Mouse (Mus musculus) heart, adult 18-20 months (tissue): ENCODE measurements around the gene Aqp1. TPM values are rescaled to one million over a fixed set of nuclear protein-coding genes. Genes with fewer than 3 reads are reported as not detected.

ENCODE experiments used
- DNase-seq, 2 experiments: peaks; one replicate each; pipeline ENCODE4 v3.0.0; 2021 to 2022; ENCODE audit warnings: mixed read lengths in 1 of 2
- long read RNA-seq, 2 experiments: library from polyadenylated mRNA; stranded (forward); transcript quantifications; one replicate each; pipeline ENCODE4 v2.0.0; 2021
- total RNA-seq, 2 experiments: library from RNA; stranded (reverse); gene quantifications; 2 replicates each; pipeline ENCODE4 v1.2.3; 2021

The Aqp1 gene
- 100 to 1,000 TPM; 402 to 412 TPM for total RNA-seq
- long read RNA-seq, experiment 1, transcript Aqp1-201 (4 exons, 2,627 nt), result major isoform, 22 of 66 reads
- long read RNA-seq, experiment 1, partial matches to known transcripts, result 44 of 66 reads
- long read RNA-seq, experiment 1, other reads (novel, unspliced or antisense), result 0 of 66 reads
- long read RNA-seq, experiment 2, transcript Aqp1-201 (4 exons, 2,627 nt), result major isoform, 21 of 61 reads
- long read RNA-seq, experiment 2, partial matches to known transcripts, result 40 of 61 reads
- long read RNA-seq, experiment 2, other reads (novel, unspliced or antisense), result 0 of 61 reads

DNA sequence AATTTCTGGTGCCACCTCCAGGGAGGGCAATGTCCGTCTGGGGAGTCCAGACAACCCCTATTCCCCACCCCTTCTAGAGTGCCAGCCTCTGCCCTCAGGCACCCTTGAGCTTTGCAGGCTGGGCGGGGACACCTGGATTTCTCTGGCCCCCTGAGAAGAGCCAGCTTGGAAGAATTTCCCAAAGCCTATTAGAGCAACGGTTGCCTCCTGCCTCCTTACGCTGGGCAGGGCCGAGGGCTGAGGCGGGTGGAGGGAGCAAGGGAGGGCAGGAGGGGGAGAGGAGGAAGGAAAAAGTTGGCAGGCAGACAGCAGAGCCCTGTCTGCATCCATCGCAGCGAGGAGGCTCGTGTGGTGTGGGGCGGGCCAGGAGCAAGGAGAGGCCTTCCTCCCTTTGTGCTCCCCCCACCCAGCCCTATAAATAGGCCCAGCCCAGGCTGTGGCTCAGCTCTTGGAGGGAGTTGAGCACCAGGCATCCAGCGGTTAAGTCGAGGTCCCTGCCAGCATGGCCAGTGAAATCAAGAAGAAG is at the start of gene Aqp1:
Gene Aqp1, plus strand, starts transcription at position 444 of the 526 bp plus-strand sequence.
- DNase-seq, result peak; percentile 81 to 90

DNA sequence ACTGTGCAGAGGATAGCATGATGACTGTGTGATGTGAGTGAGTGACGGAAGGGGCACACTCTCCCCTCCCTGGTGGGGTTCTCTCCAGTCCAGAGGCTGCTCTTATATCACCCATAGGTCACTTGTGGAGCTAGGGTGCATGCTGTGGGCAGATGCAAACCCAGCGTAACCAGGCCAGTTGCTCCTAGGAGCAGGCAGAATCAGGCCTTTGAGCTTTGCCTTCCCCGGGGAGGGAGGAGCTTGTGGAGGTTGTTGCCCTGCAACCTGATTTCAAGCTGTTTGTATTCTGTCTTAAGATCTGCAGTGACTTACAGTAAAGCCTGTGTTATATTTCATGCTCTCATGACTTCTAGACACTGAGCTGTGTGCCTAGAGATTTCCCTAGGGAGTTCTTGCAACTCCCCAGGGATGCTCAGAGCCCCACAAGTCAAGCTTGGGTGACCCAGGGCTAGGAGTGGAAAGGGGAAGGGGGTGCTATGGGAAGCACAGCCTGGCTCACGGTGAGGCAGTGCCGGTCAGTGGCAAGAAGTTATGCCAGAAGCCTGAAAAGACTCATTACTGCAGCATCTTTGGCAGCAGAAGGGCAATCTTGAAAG is 48.1 kb upstream of the Aqp1 start:
- no peak for DNase-seq

DNA sequence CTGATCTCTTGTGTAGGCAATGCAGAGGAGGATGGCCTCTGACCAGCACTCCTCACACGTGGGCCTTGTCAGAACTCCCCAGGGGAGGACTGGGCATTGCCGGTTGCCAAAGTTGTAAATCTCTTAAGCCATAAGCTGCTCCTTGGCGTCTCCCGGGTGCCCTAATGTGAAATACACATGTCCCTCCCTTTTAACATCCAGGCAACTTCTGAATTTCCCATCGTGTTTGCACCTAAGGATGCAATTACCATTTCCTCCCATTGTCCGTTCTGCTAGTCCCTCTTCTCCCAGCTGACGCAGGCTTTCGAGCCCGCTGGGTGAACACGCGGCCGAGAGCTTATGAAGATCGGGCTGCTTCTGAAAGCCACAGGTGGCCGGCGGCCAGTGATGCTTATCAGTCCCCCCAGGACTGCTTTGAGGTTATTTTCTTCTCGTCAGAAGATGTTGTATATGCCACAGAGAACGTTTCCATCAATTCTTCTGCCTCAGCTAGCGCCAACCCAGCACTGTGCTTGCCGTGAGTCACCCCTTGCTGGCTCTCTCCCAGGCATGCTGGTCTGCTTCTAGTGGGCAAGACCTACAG is 41.6 kb upstream of the Aqp1 start:
- DNase-seq, result peak; percentile 55 to 87

DNA sequence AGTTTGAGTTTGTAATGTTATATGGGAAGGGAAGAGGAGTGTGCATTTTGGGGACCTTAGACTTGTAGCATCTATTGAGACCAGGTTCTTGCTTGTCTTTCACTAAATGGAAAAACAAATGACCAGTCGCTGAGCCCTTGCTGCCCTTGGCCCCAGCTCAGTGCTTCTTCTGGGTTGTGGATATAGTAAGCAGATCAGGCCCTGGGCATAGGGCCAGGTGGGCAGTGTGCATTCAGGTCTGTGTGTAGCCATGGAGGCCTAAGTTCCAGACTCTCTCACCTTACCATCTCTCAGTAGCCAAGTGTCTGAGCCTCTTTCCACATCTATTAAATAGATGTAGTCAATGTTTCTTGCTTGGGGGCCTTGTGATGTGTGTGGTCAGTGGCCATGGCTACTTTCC is 40.9 kb upstream of the Aqp1 start:
- no peak for DNase-seq

DNA sequence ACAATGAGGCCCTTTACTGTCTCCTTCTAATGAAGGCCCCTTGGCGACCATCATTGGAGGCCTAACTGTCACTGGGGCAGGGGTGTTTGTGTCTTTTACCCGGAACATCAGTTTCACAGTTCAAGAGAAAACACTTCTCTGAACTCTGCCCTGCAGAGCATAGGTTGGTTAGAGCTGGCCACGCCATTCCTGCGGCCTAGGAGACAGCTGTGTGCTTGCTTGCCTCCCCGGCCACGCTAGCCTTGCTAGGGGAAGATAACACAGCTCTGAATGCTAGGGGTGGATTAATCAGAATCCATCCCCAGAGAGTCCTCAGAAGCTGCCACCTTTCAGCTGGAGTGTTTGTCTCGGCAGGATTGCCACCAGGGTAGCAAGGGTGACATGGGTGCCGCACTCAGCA is 36.8 kb upstream of the Aqp1 start:
- no peak for DNase-seq

DNA sequence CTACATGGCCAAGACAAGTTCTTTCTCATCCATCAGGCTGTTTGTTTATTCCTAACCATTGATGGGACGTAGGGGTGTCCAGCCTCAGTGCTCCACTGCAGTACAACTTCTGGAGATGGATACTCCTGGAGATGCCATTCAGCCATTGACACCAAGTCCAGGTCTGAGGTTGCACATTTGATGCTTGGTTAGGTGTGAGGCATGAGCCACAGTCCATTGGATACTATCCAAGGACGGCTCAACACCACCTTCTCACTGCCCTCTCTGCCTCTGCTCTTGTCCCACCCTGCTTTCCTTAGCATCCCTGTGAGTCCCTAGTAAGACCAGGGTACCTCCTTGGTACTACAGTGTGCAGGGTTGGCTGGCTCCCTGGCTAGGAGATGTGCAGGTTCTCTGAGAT is 36.3 kb upstream of the Aqp1 start:
- no peak for DNase-seq

DNA sequence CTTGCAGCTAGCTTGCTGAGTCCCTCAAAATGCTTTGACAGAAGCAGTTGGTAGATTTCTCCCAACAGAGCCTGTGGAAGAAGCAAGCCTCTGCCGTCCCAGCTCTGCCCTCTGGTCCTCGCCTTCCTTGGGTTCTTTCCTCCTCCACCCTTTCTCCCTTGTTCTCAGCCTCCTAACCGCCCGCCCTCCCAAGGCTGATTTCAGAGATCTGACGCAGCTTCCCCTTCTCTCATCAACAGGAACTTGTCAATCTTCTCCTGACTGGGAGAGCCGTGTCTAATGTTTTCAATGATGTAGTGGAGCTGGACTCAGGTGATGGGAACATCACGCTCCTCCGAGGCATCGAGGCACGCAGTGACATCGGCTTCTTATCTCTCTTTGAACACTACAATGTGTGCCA is 35.5 kb upstream of the Aqp1 start:
- DNase-seq, result no peak

DNA sequence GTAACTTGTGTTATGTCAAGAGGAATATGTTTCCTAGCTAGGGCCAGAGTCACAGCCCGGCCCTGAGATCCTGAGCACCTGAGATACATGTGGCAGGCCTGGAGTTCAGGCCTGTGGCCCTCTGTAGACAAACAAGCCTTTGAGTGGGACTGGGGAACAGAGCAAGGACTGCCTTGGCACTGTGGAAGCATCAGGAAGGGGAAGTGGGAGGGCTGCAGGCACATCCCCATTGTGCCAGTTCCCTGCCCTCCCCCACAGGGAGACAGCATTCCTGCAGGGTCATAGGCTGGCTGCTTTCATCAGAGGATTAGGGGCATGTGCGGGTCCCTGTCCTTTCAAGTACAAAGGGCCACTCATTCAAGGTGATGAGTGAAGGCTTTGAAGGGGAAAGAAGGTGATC is 26.1 kb upstream of the Aqp1 start:
- DNase-seq, result no peak

DNA sequence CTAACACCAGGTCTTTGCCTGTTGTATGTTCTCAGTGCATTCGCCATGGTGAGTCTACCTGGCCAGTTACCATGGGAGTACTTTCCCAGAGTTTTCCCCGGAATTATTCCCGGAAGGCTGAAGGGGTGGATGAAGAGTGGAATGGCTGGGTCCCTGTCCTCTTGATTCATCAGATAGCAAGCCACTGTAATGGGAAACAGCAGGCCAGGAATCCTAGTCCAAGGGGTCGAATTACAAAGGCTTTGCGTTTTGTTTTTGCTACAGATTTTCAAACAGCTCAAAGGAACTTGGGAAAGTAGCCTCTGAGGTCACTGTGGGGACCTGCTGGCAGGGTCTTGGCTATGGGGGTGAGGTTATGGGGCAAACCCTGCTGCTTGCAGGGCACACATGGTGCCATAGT is 24.3 kb upstream of the Aqp1 start:
- no peak for DNase-seq

DNA sequence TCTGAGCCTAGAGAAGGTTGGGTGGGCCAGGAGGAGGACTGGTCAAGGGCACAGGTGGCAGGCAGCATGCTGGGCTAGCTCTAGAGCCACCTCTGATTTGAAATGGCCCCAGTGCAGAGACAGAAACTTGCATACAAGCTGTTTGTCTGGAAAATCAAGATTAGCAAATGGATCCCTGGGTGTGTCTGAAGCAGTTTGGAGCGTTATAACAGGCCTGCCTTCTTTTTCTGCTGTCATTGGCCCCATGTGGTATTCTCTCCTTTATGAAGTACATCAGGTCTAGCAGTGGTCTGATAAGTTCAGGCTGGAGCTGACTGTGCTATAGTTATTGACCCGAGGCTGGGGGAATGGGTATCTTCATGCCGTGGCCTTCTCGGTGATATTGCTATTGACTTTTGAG is 22.3 kb upstream of the Aqp1 start:
- no peak for DNase-seq

DNA sequence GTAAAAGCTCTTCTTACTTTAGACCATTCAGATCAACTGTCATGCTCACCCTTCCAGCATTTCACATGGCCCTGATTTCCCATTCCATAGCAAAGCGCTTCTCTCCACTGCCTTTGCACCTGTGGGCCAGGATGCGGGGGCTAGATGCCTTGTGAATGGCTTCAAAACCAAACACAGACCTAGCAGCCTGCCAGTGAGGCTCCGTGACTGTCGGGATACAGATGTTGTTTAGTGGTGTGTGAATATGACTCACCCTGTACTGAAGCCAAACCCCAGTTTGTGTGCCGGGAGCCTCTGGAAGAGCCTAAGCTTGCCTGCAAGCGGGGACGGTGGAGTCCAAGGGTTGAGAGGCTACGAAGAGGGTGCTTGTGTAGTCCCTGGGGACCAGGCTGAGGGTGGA is 21.6 kb upstream of the Aqp1 start:
- DNase-seq, result peak; percentile 57 to 68

DNA sequence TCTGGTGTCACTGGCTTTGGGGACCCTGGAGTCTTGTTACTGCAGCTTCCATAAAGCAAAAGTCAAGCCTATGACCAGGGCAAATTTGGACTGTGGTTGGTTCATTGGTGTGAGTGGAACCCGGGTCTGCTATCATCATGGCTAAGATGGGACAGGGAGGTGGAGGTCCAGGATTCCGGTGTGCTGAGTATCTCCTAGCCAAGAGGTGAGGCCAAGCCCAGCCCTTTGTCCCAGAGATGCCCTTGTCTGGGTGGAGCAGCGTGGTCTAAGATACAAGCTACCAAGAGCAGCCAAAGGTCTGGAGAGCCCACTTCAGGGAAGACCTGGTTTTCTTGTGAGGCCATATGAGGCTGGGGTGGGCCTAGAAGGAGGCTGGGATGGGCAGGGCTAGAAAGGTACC is 17.6 kb upstream of the Aqp1 start:
- DNase-seq, result no peak

DNA sequence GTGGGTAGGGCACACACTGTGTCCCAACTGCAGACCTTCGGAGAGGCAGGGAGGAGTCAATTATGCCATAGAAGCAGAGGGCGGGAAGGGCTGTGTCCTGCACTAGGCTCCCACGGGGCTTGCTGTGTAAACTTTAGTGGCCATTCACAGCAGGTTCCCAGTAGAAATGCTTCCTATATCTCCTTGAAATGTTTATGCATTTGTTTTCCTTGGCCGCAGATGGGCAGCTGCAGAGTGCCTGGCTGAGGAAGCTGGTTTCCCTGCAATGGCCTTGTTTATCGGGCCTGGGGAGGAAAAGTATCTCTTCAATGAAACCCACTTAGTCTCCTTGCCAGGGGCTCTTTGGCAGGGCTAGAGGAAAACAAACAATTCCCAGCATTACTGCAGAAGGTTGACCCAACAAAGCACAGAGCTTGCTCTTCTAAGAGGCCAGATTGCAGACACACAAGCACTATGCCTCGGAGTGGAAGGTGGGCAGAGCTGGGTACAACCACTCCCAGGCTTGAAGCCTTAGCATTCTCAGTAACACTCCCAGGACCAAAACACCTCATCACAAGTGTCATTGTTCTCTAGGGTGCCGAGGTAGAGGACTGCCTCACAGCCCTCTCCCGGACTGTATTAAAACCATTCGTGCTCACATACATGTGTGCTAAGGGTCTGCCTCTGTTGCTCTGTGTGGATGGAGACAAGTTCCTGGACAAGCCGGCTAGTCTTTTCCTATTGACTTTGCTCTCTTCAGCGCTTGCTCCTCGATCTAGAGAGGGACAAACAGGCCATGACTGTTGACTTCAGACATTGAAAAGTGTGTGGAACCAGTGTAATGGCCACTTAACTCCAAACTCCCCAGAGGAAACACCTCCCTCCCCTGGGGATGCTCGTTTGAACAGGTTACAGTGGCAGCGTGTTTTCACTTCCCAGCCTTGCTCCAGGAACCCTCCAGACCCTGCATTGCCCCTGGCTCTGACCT is 16.4 kb upstream of the Aqp1 start:
- DNase-seq, result peak; percentile 57 to 77

DNA sequence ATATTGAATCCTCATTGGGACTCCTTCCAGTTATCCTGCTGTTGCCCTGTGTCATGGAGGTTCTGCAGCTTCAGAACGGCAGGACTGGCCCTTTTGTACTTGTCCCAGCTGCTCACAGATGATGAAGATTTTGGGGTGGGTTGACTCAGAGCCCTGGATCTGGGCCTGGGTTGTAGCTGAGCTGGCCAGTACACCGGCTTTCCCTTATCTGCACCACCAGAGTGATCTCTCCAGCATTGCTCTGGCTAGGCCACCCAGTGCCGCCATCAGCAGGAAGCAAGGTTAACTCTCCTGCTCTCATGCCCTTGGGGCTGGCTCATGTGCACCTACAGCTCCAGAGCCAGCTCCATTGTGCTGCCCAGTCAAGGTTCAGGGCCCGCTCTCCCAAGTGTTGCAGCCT is 15.3 kb upstream of the Aqp1 start:
- DNase-seq, result peak in 1 of 2 experiments; percentile 71

DNA sequence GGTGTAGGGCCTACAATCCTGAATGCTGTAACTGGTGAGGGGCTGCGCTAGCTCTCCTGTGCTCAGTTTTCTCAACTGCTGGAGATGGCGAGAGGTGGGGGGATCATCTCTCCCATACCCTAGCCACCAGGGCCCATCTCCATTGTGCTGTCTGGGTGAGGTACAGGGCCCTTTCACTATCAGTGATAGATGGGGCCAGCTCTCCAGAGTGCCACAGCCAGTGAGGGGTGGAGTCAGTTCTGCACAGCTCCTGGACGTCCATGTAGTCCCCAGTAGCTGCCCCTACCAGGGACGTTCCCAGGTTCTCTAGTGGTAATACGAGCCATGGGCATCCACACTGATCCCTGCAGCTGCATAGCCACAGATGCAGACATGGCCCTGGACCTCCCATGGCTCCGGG is 14.7 kb upstream of the Aqp1 start:
- DNase-seq, result no peak

DNA sequence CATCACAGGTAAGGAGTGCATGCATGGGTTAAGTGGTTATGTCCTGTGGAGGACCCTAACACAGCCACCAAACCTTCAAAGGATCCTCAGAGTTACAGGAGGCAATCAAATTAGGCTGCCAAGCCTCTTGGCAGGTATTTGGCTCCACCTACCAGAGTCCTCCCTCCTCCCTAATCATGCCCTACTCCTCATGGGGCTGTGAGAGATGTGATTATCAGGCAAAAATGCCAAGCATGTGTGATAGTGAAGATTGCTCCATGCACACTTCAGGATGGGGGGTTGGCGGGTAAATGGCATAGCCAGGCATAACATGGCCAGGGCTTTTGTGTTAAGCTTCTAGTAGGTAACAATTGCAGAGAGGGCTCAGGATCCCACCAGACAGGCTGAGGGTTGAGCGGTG is 13.3 kb upstream of the Aqp1 start:
- no peak for DNase-seq

DNA sequence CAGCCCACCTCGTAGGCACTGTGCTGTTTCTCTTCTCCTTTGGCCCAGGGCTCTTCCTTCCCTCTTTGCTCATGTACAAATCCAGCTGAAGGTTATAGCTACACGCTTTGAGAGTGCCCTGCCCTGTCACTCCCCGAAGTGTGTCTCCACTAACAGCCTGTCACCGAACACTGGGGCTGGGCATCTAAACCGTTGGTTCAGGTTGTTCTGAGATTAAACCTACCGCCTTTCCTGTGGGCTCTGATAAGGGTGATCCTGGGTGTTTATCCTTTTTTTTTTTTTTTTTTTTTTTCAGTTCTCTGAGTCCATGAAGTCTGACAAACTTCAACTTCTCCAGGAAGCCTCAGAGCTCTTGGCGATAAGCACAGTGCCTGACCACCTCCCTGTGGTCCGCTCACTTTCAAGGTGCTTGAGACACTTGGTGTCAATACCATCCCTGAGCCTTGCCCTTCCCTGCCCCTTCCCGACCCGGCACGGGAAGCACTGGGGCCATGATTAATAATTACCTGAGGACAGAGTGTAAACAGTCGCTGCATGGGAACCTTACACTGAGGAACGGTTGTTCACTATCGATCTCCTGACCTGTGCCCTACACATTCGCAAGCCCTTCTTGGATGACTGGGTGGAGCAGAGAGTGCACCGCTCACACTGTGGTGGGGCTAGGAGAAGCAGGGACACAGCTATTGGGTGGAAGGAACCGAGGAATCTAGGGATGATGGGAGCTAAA is 12.2 kb upstream of the Aqp1 start:
- DNase-seq, result no peak

DNA sequence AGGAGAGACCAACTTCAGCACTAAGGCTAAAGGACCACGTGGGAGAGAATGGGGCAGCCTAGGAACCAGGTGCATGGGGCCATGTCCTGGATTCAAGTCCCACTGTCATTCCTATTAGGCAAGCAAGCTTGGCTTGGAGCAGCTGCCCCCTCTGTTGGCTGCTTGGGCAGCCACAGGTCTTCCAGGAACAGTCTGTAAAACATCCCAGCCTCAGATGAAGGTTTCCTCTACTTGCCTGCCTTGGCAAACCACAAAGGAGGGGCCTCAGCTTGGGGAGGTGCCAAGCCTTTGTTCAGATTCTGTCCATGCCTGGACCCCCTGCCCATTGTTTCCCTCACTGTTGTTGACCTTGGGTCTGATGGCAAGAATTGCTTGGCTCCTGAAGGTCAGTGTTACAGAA is 11.4 kb upstream of the Aqp1 start:
- no peak for DNase-seq

DNA sequence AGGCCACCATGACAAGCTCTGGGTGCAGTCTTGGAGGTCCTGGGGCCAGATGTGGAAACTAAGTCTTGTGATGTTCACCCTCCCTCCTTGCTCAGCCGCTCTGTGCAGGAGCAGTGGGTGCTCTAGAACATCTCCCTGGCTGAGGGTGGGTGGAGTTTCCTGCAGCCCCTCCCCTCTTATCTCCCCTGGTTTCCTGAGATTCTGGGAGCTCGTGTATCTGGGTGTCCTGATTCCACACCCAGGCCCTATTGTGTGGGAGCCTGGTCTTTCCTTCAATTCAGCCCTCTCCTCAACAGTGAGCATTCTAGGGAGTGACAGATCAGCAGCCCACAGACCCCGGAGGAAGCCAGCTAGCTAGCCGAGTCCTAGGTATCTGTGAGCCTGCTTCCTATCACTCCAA is 9.9 kb upstream of the Aqp1 start:
- peak; percentile 58 to 86 for DNase-seq

DNA sequence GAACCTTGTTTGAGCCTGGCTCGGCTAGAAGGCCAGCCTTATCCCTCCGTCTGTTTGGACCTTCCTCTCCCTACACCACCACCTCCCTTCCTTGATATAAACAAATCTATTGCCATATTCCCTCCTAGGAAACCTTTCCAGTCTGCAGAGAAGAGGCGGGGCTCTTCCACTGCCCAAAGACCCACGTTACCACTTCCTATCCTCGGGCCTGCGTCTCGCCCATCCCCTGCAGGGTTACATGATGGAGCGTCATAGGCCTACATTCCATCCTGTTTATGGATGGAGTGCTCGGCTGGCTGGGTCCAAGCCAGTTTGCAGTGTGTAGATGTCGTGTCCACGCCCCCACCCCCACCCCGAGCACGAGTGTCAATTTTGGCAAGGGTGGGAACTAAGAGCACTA is 8.9 kb upstream of the Aqp1 start:
- peak in 1 of 2 experiments; percentile 57 for DNase-seq

DNA sequence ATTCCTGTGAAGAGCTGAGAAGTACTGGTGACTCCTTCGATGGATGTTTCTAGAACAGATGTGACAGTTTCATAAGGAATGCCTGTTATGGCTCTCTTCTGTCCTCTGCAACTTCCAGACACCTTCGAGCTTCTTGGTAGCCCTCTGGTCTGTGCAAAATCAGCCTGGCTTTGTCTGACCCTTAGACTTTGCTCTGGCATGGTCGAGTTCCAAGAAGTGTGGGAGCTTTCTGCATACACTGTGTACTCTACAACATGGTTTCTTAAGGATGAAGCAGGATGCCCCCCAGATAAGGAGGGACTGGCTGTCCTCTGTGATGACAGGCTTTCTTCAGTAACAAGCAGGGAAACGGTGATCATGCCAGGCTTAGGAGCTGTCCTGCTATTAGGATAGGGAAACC is 8.1 kb upstream of the Aqp1 start:
- no peak for DNase-seq

DNA sequence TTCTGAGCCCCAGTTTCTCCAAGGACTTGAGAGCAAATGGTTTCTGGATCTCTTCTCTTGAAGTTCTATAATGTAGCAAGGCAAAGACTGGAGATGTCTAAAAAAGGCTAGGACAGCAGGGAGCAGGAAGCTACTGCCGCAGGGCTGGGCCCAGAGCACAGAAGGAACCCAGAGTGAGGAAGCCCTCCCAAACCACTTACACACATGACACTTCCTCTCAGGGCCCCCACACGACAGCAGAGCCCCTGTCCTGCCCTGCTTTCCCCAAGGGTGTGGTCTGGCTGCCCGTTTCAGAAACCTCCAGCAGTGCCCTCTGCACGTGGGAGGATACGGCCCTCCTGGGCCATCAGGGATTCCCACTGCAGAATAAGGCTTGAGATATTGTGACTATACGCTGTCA is 4.9 kb upstream of the Aqp1 start:
- DNase-seq, result peak in 1 of 2 experiments; percentile 71
